Mouse (Mus musculus) lung, postnatal 0 days (tissue): ENCODE results near the gene Kcnh3.
A peak's percentile ranks its signal among the peaks of the same experiment; 100 is the strongest.

Source experiments
- CTCF ChIP-seq: IDR thresholded peaks from 2 replicates; pipeline ENCODE4 v1.5.1; 2016; ENCODE audit warnings: antibody characterized with exemption, mild to moderate bottlenecking
- EP300 ChIP-seq: IDR thresholded peaks from 2 replicates; pipeline ENCODE4 v1.6.1; 2016; ENCODE audit warnings: antibody characterized with exemption, mild to moderate bottlenecking, control low read depth

- TF ChIP-seq CTCF (peak; percentile 12; the same call in 1 of the 2 replicates), EP300 (peak; percentile 70)
Observed at GRCm38 (mm10) chr15:99251626-99252380, 27.1 kb downstream of the Kcnh3 start, which contains the start of gene Mcrs1.
